Mouse (Mus musculus): ENCODE results near the gene Olfr64. TPM values are rescaled to one million over a fixed set of nuclear protein-coding genes. Genes with fewer than 3 reads are reported as not detected.

The Olfr64 gene
- total and polyA plus RNA-seq, 3 experiments, result not detected

- Histone ChIP-seq H3K27me3 (replicated peaks) (no peaks in the 10 kb centered on the region), H3K79me2 (replicated peaks; ENCODE audit: control insufficient read depth, extremely low read depth, insufficient read depth, poor library complexity, severe bottlenecking) (no peaks in the 10 kb centered on the region), H3K36me3 (replicated peaks in 1 of 2; ENCODE audit: control insufficient read depth in 1 of 2, insufficient read depth in 1 of 2, low read length in 1 of 2) (no peaks in the 10 kb centered on the region), H3K27ac (ENCODE audit: insufficient read depth, low read depth) (no peak overlapping the region), H3K4me3 (replicated peaks in 1 of 3; ENCODE audit: low read depth in 2 of 3, low read length in 2 of 3, poor library complexity in 1 of 3) (no peak overlapping the region), H3K4me2 (ENCODE audit: insufficient read depth, low read depth, poor library complexity, severe bottlenecking) (peak overlapping the region; percentile 45; the same call in 1 of the 2 replicates), H3K9ac (ENCODE audit: insufficient read depth, low read depth) (no peak overlapping the region; the same call in 1 of the 2 replicates), H3K9me3 (replicated peaks; ENCODE audit: low read length) (no peaks in the 10 kb centered on the region), H3K4me1 (ENCODE audit: control insufficient read depth in 1 of 2, insufficient read depth in 2 of 2) (peaks cover 0 to 2% of the 10 kb centered on the region in 2 experiments; a peak in 1 of 4 replicates)
- in situ Hi-C loops (cut with MboI; ENCODE audit: low pct_ligation_motif_present, low pct_unique_long_range_greater_than_20kb, low sequenced_read_pairs) (loop anchor here (5.0 kb wide), 1 partner anchor 162 kb away; the partner anchor contains the start of gene Olfr243), dilution Hi-C loops (cut with MboI; ENCODE audit: extremely low pct_ligation_motif_present, extremely low pct_unique_long_range_greater_than_20kb, low sequenced_read_pairs) (no loop called here)
- TF ChIP-seq SIN3A (IDR thresholded peaks at IDR 0.05; ENCODE audit: low read length), result no peak
- TF ChIP-seq TBP (conservative IDR thresholded peaks at IDR 0.05; ENCODE audit: low read depth, low read length), result no peak
- no peak for TF ChIP-seq POLR2A (IDR thresholded peaks at IDR 0.05; ENCODE audit: low read depth, low read length)
- TF ChIP-seq UBTF (IDR thresholded peaks at IDR 0.05; ENCODE audit: low read depth, low read length), result no peak
- peak; percentile 53 for TF ChIP-seq SMC3 (IDR thresholded peaks at IDR 0.05; ENCODE audit: low read depth, low read length)
- no peak for TF ChIP-seq JUN (IDR thresholded peaks at IDR 0.05; ENCODE audit: insufficient read depth, low read depth, low read length)
- no peak for TF ChIP-seq JUND (conservative IDR thresholded peaks at IDR 0.05; ENCODE audit: low read depth, low read length)
- peak; percentile 35 to 59; a peak in 3 of 4 replicates for TF ChIP-seq CTCF (conservative IDR thresholded peaks at IDR 0.05 in 1 of 2, IDR thresholded peaks at IDR 0.05 in 1 of 2; ENCODE audit: low read depth in 2 of 2, low read length in 2 of 2)
- TF ChIP-seq RAD21 (IDR thresholded peaks at IDR 0.05; ENCODE audit: low read depth, low read length), result peak; percentile 42
- DNase-seq (ENCODE audit: extremely low read depth), result peak; percentile 47
Observed at GRCm38 (mm10) chr7:103874451-103874850, 19.8 kb downstream of the Olfr64 start.

- Histone ChIP-seq H3K36me3 (replicated peaks in 1 of 2; ENCODE audit: control insufficient read depth in 1 of 2, insufficient read depth in 1 of 2, low read length in 1 of 2) (no peaks in the 10 kb centered on the region), H3K4me1 (ENCODE audit: control insufficient read depth in 1 of 2, insufficient read depth in 2 of 2) (peaks cover 0 to 2% of the 10 kb centered on the region in 2 experiments; a peak in 1 of 4 replicates), H3K4me2 (ENCODE audit: insufficient read depth, low read depth, poor library complexity, severe bottlenecking) (no peak overlapping the region), H3K79me2 (replicated peaks; ENCODE audit: control insufficient read depth, extremely low read depth, insufficient read depth, poor library complexity, severe bottlenecking) (no peaks in the 10 kb centered on the region), H3K4me3 (replicated peaks in 1 of 3; ENCODE audit: low read depth in 2 of 3, low read length in 2 of 3, poor library complexity in 1 of 3) (no peak overlapping the region), H3K9ac (ENCODE audit: insufficient read depth, low read depth) (no peak overlapping the region), H3K27ac (ENCODE audit: insufficient read depth, low read depth) (no peak overlapping the region), H3K9me3 (replicated peaks; ENCODE audit: low read length) (no peaks in the 10 kb centered on the region), H3K27me3 (replicated peaks) (no peaks in the 10 kb centered on the region)
- DNase-seq (ENCODE audit: extremely low read depth), result peak; percentile 31
- in situ Hi-C loops (cut with MboI; ENCODE audit: low pct_ligation_motif_present, low pct_unique_long_range_greater_than_20kb, low sequenced_read_pairs), result loop anchor here (5.0 kb wide), 1 partner anchor 161 kb away; the partner anchor contains the start of gene Olfr243
- dilution Hi-C loops (cut with MboI; ENCODE audit: extremely low pct_ligation_motif_present, extremely low pct_unique_long_range_greater_than_20kb, low sequenced_read_pairs), result no loop called here
- no peak for TF ChIP-seq USF1 (IDR thresholded peaks at IDR 0.05; ENCODE audit: low read depth, low read length)
- peak; percentile 75 for TF ChIP-seq SMC3 (IDR thresholded peaks at IDR 0.05; ENCODE audit: low read depth, low read length)
- TF ChIP-seq ELF1 (IDR thresholded peaks at IDR 0.05; ENCODE audit: low read depth, low read length), result no peak
- peak; percentile 10 to 78; a peak in 3 of 4 replicates for TF ChIP-seq CTCF (conservative IDR thresholded peaks at IDR 0.05 in 1 of 2, IDR thresholded peaks at IDR 0.05 in 1 of 2; ENCODE audit: low read depth in 2 of 2, low read length in 2 of 2)
- peak; percentile 86 for TF ChIP-seq RAD21 (IDR thresholded peaks at IDR 0.05; ENCODE audit: low read depth, low read length)
- TF ChIP-seq ETS1 (conservative IDR thresholded peaks at IDR 0.05; ENCODE audit: low read depth, low read length), result no peak
- TF ChIP-seq ZC3H11A (IDR thresholded peaks at IDR 0.05; ENCODE audit: low read depth, low read length), result peak; percentile 17; the same call in 1 of the 2 replicates
Observed at GRCm38 (mm10) chr7:103873064-103873463, 21.2 kb downstream of the Olfr64 start.

All from CH12.LX (cell line).